Mouse (Mus musculus) cerebellum, adult 2 months (tissue): ENCODE data around the gene Akr1c18. TPM values are rescaled to one million over a fixed set of nuclear protein-coding genes. Genes with fewer than 3 reads are reported as not detected.

Experiments used
- DNase-seq, 2 experiments: peaks; one replicate each; pipeline ENCODE4 v3.0.0; 2021
- H3K27ac ChIP-seq: fragments of 200-500 bp; 2 replicates; pipeline ENCODE4 v1.5.1; 2012; ENCODE audit warnings: low read length, control low read depth, inconsistent platforms; ENCODE audit not compliant: insufficient read depth
- H3K27me3 ChIP-seq: fragments of 200-500 bp; 2 replicates; pipeline ENCODE4 v1.6.1; 2012; ENCODE audit warnings: inconsistent platforms, mild to moderate bottlenecking, low read length, moderate library complexity; ENCODE audit not compliant: control insufficient read depth, insufficient read depth
- H3K4me1 ChIP-seq: fragments of 200-500 bp; 2 replicates; pipeline ENCODE4 v1.6.1; 2011; ENCODE audit warnings: low read length; ENCODE audit not compliant: control insufficient read depth, insufficient read depth
- H3K4me3 ChIP-seq: fragments of 200-500 bp; replicated peaks from 2 replicates; pipeline ENCODE3; 2011; ENCODE audit warnings: mild to moderate bottlenecking, low read depth, low read length, control low read depth; ENCODE audit not compliant: insufficient read depth
- CTCF ChIP-seq: fragments of 200-500 bp; IDR thresholded peaks from 2 replicates; pipeline ENCODE4 v1.5.1; 2011; ENCODE audit warnings: low read depth, mild to moderate bottlenecking, control low read depth, low read length, moderate library complexity, borderline replicate concordance; ENCODE audit not compliant: insufficient read depth
- POLR2A ChIP-seq: fragments of 200-500 bp; IDR thresholded peaks from 2 replicates; pipeline ENCODE4 v1.6.1; 2011; ENCODE audit warnings: low read length, control low read depth, borderline replicate concordance; ENCODE audit not compliant: insufficient read depth
- WGBS: fragments of 180-500 bp; shearing (Covaris S2); methylation state at CpG from one replicate; pipeline ENCODE4 v1.1.7; 2018; 5-methylcytosine and 5-hydroxymethylcytosine counted together
- polyA plus RNA-seq: library from polyadenylated mRNA; depleted of rRNA; stranded (reverse); fragments of >200 nt; gene quantifications from 2 replicates; pipeline ENCODE4 v1.2.3, GENCODE M21; 2012

Akr1c18 gene
- polyA plus RNA-seq, 1 experiment, result not detected

DNA sequence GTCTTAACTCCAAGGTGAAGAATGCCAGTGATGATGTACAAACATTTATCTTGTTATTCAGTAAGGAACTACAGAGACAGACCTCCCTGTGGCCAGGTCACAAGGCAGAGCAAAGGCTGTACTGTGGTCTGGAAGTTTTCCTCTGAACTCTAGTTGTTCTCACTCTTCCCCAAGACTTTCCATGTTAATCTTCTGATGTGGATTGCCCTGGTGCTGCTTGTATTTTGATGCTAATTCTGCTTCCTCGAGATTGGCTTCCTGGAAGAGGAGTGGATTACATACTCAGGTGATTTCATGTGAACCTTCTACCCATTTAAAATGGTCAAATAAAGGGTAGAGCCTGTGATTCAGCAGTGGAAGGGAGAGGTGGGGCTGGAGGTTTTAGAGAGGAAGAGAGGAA, 17.6 kb upstream of the Akr1c18 start:
- 35% methylated on average over 1 of the region's 1 CpGs for WGBS
- Histone ChIP-seq H3K4me1 (no peaks in the 10 kb centered on the region), H3K27ac (no peak overlapping the region), H3K4me3 (no peak overlapping the region), H3K27me3 (no peaks in the 10 kb centered on the region)
- no peak for DNase-seq
- TF ChIP-seq POLR2A, result no peak
- TF ChIP-seq CTCF, result no peak

- Histone ChIP-seq H3K4me1 (no peaks in the 10 kb centered on the region), H3K27me3 (no peaks in the 10 kb centered on the region), H3K4me3 (no peak overlapping the region), H3K27ac (no peak overlapping the region)
- DNase-seq, result no peak
- no peak for TF ChIP-seq CTCF
- no peak for TF ChIP-seq POLR2A
- WGBS, result 21% methylated on average over 2 of the region's 2 CpGs
These were observed 4.8 kb upstream of the Akr1c18 start for GRCm38 (mm10) chr13:4155286-4155685.

DNA sequence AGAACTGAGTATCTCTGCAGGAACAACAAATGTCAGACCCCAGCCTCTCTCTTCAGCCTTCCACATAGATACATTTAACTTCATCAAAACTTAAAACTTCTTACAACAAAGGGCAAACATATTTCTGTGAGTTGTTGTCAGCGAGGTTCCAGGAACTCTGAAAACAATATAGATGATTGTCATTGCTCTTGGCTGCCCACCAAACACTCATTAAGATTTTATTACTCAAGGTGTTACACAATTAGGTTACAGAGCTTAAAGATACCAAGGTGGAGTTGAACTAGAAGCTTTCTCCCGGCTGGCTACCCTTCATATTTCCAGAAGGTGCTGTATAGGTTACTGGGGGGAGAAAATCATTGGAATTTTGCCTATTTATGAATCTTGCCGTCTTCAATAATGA, 3.1 kb upstream of the Akr1c18 start:
- WGBS, result 57% methylated on average over 3 of the region's 3 CpGs
- no peak overlapping the region for H3K27ac ChIP-seq
- H3K27me3 ChIP-seq, result no peaks in the 10 kb centered on the region
- no peak for TF ChIP-seq CTCF
- no peak for TF ChIP-seq POLR2A
- H3K4me3 ChIP-seq, result no peak overlapping the region
- no peaks in the 10 kb centered on the region for H3K4me1 ChIP-seq
- DNase-seq, result no peak

GRCm38 (mm10) chr13:4152908-4153307, 2.5 kb upstream of the Akr1c18 start:
- 59% methylated on average over 2 of the region's 2 CpGs for WGBS
- no peak for DNase-seq
- H3K4me3 ChIP-seq, result no peak overlapping the region
- H3K27me3 ChIP-seq, result no peaks in the 10 kb centered on the region
- no peaks in the 10 kb centered on the region for H3K4me1 ChIP-seq
- no peak overlapping the region for H3K27ac ChIP-seq
- TF ChIP-seq CTCF (no peak), POLR2A (no peak)

DNA sequence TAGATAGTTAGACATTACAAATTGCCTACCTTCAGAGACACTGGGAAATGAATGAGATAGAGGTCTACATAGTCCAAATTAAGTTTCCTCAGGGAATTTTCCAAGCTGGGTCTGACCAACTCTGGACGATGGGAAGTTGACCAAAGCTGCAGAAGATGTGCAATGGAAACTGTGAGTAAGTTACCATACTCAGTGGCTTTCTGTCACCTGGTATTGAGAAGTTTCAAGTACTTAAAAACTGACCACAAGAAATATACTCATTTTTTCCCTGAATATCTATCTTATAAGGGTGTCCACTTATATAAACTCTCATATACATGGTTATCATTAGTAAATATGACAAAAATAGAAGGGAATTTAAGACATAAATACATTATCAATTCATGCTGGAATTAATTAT, 6.2 kb downstream of the Akr1c18 start:
- H3K27me3 ChIP-seq, result no peaks in the 10 kb centered on the region
- no peak for TF ChIP-seq CTCF
- TF ChIP-seq POLR2A, result no peak
- no peak for DNase-seq
- H3K4me3 ChIP-seq, result no peak overlapping the region
- H3K27ac ChIP-seq, result no peak overlapping the region
- 84% methylated on average over 1 of the region's 1 CpGs for WGBS
- no peaks in the 10 kb centered on the region for H3K4me1 ChIP-seq

GRCm38 (mm10) chr13:4133070-4133469, 17.4 kb downstream of the Akr1c18 start:
- WGBS, result 26% methylated on average over 2 of the region's 2 CpGs
- H3K4me3 ChIP-seq, result no peak overlapping the region
- H3K4me1 ChIP-seq, result no peaks in the 10 kb centered on the region
- H3K27me3 ChIP-seq, result no peaks in the 10 kb centered on the region
- TF ChIP-seq POLR2A (no peak), CTCF (no peak)
- no peak for DNase-seq
- no peak overlapping the region for H3K27ac ChIP-seq

DNA sequence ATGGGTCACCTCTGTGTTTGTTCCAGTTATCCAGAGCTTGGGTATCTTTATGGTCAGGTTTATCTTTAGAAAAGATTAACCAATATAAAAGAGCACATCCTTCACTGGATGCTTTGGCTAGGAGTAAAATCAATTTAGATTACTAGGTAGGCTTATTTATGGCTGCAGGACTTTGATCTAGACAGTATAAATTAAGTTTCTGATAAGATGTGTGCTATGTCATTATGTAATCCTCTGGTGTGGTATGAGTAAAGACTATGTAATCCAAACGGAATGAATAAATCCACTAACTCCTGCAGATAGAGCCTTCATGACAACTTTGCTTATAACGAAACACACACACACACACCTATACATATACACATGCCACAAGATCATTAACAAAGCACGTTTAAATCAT, 18.7 kb downstream of the Akr1c18 start:
- Histone ChIP-seq H3K27me3 (no peaks in the 10 kb centered on the region), H3K4me1 (no peaks in the 10 kb centered on the region), H3K4me3 (no peak overlapping the region), H3K27ac (no peak overlapping the region)
- TF ChIP-seq CTCF (no peak), POLR2A (no peak)
- 64% methylated on average over 3 of the region's 3 CpGs for WGBS
- DNase-seq, result no peak

DNA sequence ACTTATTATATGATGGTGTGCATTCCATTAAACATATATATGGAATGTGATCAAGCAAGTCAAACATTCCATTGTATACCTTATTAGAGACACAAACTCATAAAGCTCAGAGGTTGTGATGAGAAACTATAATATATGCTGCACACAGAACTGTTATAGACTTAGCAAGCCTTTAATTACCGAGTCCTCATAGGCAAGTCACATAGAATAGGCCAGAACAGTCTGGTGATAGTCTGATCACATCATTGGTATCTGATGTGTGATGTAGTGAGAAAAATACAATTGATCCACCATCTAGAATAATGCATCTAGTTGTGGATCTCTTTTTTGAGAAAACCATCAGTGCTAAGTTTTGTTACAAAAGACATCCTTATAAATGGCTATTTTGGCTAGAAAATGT, 19.1 kb downstream of the Akr1c18 start:
- H3K4me3 ChIP-seq, result no peak overlapping the region
- H3K4me1 ChIP-seq, result no peaks in the 10 kb centered on the region
- H3K27ac ChIP-seq, result no peak overlapping the region
- TF ChIP-seq POLR2A, result no peak
- TF ChIP-seq CTCF, result no peak
- DNase-seq, result no peak
- H3K27me3 ChIP-seq, result no peaks in the 10 kb centered on the region
- WGBS, result 60% methylated on average over 1 of the region's 1 CpGs
